13 mouse cellular contexts compared by ENCODE assay signal in the genomic region with DNA sequence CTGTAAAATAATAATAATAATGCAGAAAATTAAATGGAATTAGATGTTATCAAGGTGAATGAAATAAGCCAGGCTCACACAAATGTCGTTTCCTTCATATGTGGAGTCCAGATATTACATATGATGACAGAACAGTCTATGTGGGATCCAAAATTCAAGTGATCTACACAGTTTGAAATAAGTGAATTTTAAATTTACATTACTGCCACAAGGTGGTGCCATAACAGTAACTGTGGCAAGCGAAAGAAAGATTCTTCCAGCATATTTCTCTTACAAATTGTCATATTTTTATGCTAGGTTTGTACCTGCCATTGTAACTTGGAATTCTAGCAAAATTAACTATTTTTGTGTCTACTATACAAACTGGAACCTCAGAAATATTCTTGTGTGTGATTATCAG.
DNase-seq lines count a peak whose midpoint lies in the region; ATAC-seq and TF ChIP-seq lines count a peak whose summit lies in the region.
"Had no signal": no experiment of that assay in that cellular context is flagged by ENCODE, and none has a peak within 500 bp of the region (broad histone marks: within the 10 kb centered on the region; RNA-seq: fewer than 3 reads in every experiment).

No protein-coding gene starts in this region.

- WGBS in lung, postnatal 0 days = 36% methylated on average over 2 of the region's 2 CpGs

- no peaks in the 10 kb centered on the region for H3K27me3 ChIP-seq in lung, postnatal 0 days (replicated peaks; ENCODE audit: insufficient read depth, low read length)
- H3K27me3 ChIP-seq: forebrain, embryonic 13.5 days; heart, embryonic 13.5 days; limb, embryonic 15.5 days had no signal

- no peak overlapping the region for H3K4me3 ChIP-seq in lung, postnatal 0 days (ENCODE audit: low read depth, low read length)
- H3K4me3 ChIP-seq: forebrain, embryonic 13.5 days; heart, embryonic 13.5 days; limb, embryonic 15.5 days had no signal

- H3K9me3 ChIP-seq in lung, postnatal 0 days (ENCODE audit: low read length) = no peaks in the 10 kb centered on the region
- H3K9me3 ChIP-seq: forebrain, embryonic 13.5 days; heart, embryonic 13.5 days; limb, embryonic 15.5 days had no signal

- peak; percentile 48; the same call in 1 of the 2 replicates for ATAC-seq in frontal cortex, adult (ENCODE audit: low TSS enrichment)
- no peak for ATAC-seq in lung, postnatal 0 days
- ATAC-seq in megakaryocyte-erythroid progenitor cell, adult 5-6 weeks (replicated peaks; ENCODE audit: low FRiP score, low TSS enrichment, poor library complexity, severe bottlenecking) = no peak
- ATAC-seq: forebrain, embryonic 13.5 days had no signal

- H3K9ac ChIP-seq in lung, postnatal 0 days (replicated peaks; ENCODE audit: low read depth) = no peak overlapping the region
- H3K9ac ChIP-seq: forebrain, embryonic 13.5 days; heart, embryonic 13.5 days; limb, embryonic 15.5 days had no signal

- TF ChIP-seq CTCF in lung, postnatal 0 days (IDR thresholded peaks at IDR 0.05) = peak; percentile 66

- TF ChIP-seq EP300 in lung, postnatal 0 days (IDR thresholded peaks at IDR 0.05) = 0 out of 2 replicates have a peak, but pooled peaks have one; percentile 19

- H3K36me3 ChIP-seq in lung, postnatal 0 days (ENCODE audit: insufficient read depth, low read length) = no peaks in the 10 kb centered on the region
- H3K36me3 ChIP-seq: heart, embryonic 13.5 days; limb, embryonic 15.5 days had no signal

- no peak overlapping the region for H3K27ac ChIP-seq in lung, postnatal 0 days (ENCODE audit: low read length)
- H3K27ac ChIP-seq: forebrain, embryonic 13.5 days; heart, embryonic 13.5 days; limb, embryonic 15.5 days had no signal

- no peak overlapping the region for H3K4me2 ChIP-seq in lung, postnatal 0 days (replicated peaks; ENCODE audit: low read depth, low read length)
- H3K4me2 ChIP-seq: forebrain, embryonic 13.5 days; heart, embryonic 13.5 days; limb, embryonic 15.5 days had no signal

- no peaks in the 10 kb centered on the region for H3K4me1 ChIP-seq in lung, postnatal 0 days (ENCODE audit: insufficient read depth, low read depth, low read length)
- H3K4me1 ChIP-seq: forebrain, embryonic 13.5 days; limb, embryonic 15.5 days had no signal

- no peak for DNase-seq in frontal cortex, postnatal 14 days (ENCODE audit: low spot score in 2 of 2)
- DNase-seq in lung, postnatal 0 days (ENCODE audit: low spot score) = peak; percentile 49
- DNase-seq in lung, adult 18-20 months = no peak
- DNase-seq in adipocyte (ENCODE audit: low spot score) = peak; percentile 37
- DNase-seq in retina, postnatal 1 day = peak; percentile 42
- DNase-seq in right cerebral cortex, postnatal 10 days (ENCODE audit: low spot score in 2 of 2) = no peak
- DNase-seq: kidney, postnatal 4 days; thymus, adult 18-20 months had no signal

Comparison
In these comparisons a context has a peak if more than half of its experiments do, and no peak if none do; other contexts are left out.
1. DNase-seq: peak in lung, postnatal 0 days (single experiment), adipocyte (single experiment) and retina, postnatal 1 day (single experiment); none in frontal cortex, postnatal 14 days (0 of 2), lung, adult 18-20 months (0 of 2) and right cerebral cortex, postnatal 10 days (0 of 2).